Mouse (Mus musculus) layer of hippocampus, postnatal 14 days (tissue): ENCODE results near the gene Cdk10. TPM values are rescaled to one million over a fixed set of nuclear protein-coding genes. Genes with fewer than 3 reads are reported as not detected.

ENCODE experiments used
- DNase-seq, 2 experiments: peaks; one replicate each; pipeline ENCODE4 v3.0.0; 2021 to 2022; ENCODE audit warnings: low spot score in 2 of 2, mixed read lengths in 1 of 2
- total RNA-seq, 2 experiments: library from RNA; stranded (reverse); gene quantifications; 2 replicates each; pipeline ENCODE4 v1.2.3; 2021

Gene Cdk10
- total RNA-seq, 2 experiments from 2014 or later = 74.0 to 82.4 TPM

DNA sequence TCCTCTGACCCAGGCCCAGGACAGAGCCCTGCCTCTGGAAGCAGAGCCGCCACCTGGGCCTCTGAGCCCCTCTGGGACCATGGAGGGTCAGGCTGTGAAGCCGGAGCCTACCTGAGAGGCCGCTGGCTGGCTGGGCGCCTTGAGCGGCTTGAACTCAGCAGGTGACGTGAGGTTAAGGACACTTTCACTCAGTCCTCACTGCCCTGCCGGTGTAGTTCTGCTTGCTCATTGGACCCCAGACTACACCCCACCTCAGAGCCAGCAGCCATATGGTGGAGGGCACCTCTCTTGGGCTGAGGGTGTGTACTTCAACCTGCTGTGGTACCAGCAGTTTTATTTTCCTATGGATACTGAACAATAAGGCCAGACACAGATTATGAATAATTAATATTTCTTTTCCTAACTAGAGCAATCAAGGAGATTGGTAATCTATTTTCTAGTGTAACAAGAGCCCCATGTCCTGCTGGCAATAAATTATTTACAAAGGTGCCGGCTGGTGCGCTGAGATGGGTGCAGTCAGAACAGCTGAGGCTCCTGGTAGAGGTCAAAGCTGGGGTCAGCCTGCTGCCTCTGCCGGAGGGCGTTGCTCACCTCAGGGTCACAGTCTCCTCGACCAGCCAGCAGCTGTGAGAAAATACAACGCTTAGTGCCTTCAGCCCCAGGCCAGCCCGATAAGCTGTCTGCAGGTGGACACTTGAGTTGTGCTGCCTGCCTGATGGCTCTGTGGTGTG is 43.4 kb downstream of the Cdk10 start:
- no peak for DNase-seq

DNA sequence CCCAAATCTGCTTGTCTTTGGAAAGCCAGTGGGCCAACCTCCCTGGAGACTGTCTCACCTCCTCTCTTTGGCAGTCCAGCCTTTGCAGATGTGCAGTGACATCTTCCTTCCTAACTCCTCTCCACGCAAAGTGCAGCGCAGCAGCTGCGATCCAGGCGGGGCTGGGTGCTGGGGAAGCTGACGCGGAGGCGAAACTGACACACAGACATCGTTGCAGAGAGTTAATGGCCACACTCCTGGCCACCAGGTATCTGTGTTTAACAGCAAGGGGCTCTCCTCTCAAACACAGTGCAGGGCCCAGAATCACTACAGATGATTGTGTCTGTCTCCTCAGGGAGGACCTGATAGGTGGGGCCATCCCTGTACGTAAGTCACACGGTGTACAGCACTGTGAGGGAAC is 46.5 kb downstream of the Cdk10 start:
- no peak for DNase-seq

DNA sequence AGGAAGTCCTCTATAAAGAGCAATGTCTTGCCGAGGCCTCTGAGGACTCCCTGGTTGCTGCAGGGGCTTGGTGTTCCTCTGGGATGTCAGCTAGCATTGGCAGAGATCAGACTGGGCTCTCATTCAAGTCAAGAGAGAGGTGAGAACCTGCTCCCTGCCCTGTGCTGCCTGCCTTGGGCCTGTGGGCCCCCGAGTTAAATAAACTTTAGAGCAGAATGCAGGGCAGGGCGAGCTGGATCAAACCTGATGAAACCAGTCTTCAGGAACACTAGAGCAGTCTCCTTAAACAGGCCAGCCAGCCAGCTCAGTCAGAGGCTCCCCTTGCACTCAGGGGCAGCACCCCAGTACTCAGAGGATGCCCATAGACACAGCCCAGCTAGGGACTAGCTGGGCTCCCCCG is 47.3 kb downstream of the Cdk10 start:
- DNase-seq = no peak

DNA sequence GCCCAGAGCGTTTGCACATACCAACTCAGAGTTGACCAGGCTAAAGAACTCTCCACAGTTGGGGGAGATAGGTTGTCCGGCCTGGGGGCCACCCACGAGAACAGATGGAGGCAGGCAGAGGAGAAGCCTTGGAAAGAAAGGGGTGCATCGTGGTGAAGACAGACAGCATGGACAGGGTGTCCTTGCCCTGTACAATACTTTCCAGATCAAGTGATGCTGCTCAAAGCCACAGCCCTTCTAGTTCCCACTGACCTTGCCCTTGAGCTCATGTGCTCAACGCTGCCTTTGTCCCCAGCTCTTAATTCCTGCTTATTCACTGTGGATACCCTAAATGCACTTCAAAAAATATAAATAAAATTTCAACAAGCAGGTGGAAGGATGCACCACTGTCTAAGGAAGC is 49.8 kb downstream of the Cdk10 start:
- no peak for DNase-seq

DNA sequence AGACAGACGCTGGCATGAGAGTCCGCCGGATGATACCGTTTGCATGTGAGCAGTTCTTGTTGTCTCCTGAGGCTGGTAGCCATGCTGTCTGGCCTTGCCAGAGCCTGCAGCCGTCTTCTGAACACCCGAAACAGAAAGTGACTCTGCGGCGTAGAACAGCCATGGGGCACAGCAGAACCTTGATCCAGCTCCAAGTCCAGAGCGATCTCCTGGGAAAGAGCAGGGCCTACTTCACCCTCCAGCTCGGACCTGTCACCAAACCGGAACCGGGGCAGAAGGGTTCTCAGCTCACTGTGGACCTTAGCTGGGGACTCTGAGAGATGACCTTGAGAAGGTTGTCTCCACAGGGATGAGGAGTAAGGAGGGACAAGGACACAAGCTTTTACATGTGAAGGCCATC is 50.5 kb downstream of the Cdk10 start:
- DNase-seq = no peak

DNA sequence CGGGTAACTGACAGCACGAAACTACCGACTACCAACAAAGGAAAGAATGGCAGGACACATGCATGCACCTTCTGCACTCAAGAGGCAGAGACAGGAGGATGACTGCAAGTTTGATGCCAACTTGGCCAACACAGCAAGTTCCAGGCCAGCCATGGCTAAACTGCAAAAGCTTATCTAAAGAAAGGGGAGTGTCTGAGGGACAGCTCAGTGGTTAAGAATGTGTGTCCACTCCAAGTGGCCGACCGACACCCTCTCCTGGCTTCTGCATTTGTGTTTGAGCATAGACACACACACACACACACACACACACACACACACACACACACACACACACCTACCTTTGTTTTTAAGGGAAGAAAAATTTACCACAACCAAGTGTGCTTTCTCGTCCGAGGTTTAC is 53.8 kb downstream of the Cdk10 start:
- no peak for DNase-seq

DNA sequence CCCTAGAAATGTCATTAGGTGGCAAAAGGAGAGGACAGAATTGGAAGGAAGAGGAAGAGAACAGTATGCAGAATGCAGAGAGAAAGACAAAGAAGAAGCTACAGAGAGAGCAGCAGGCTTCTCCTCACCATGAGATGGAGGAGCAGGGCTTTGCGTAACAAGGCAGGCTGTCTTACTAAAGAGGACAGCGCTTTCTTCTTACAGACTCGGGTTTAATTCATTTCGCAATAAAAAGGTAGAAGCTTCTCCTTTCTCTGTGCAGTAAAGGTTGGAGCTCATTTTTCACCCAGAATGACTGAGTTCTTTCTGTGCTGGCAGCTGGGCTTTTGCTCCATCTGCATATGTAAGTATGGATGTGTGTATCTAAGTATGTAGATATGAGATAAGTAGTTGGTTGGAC is 55.2 kb downstream of the Cdk10 start:
- DNase-seq = no peak

DNA sequence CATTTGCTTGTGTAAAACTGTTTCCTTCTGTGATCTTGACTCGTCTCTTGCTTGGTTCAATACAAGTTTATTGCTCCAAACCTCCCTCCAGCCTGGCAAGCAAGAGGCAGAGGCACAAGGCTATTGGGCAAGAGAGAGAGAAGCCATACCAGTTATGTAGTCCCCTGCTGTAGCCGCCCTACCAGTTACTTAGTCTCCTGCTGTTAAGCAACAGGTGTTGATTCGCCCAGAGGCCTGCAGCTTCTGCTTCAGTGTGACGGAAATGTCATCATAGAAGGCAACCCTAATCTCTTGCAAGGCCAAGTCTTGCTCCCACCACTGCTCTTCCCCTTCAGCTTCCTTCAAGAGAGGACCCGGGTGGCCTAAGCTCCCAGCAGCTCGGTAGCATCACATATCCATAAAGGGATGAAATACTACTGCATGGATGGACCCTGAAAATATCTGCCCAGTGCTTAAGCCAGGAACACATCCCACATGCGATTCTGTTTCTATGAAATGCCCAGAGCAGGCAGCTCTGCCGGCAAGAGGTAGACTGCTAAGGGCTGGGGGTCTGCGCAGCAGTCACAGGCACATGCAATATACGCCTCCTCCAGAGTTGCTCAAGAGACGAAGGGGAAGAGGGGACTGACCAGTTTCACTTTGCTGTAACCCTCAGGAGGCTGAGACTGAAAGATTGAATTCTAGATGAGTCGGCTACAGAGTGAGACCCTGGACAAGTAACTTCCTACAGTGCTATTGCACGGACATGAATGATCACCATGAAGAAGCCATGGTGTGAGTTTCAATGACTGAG is 55.9 kb downstream of the Cdk10 start:
- DNase-seq = no peak

Other genes starting within 250 kb of the Cdk10 start
- gene Ankrd11, start 182.6 kb upstream of the Cdk10 start, total RNA-seq = 100 to 1,000 TPM; 152 to 159 TPM
- 10 to 100 TPM; 64.7 to 81.9 TPM for gene Spg7, start 161.9 kb upstream of the Cdk10 start, total RNA-seq
- 100 to 1,000 TPM; 390 to 435 TPM for gene Rpl13, start 122.5 kb upstream of the Cdk10 start, total RNA-seq
- 100 to 1,000 TPM; 319 to 359 TPM for gene Cpne7, start 107.5 kb upstream of the Cdk10 start, total RNA-seq
- 1 to 10 TPM; 2.2 to 2.9 TPM for gene Sult5a1, start 66.5 kb upstream of the Cdk10 start, total RNA-seq
- under 1 TPM; 0.50 to 0.71 TPM for gene Dpep1, start 38.6 kb upstream of the Cdk10 start, total RNA-seq
- gene Chmp1a, start 12.1 kb upstream of the Cdk10 start, total RNA-seq = 100 to 1,000 TPM; 114 to 131 TPM
- 10 to 100 TPM in 1 of 2 experiments, 1 to 10 TPM in 1; 9.5 to 10.6 TPM for gene Spata33, start 12.0 kb upstream of the Cdk10 start, total RNA-seq
- gene Spata2l, start 11.4 kb downstream of the Cdk10 start, total RNA-seq = 100 to 1,000 TPM; 106 to 111 TPM
- gene Zfp276, start 29.4 kb downstream of the Cdk10 start, total RNA-seq = 10 to 100 TPM; 22.4 to 23.3 TPM
- gene Vps9d1, start 29.5 kb downstream of the Cdk10 start, total RNA-seq = 10 to 100 TPM; 56.3 to 58.0 TPM
- gene Fanca, start 93.7 kb downstream of the Cdk10 start, total RNA-seq = 1 to 10 TPM; 2.6 to 5.3 TPM
- 10 to 100 TPM; 15.4 to 15.6 TPM for gene Spire2, start 107.9 kb downstream of the Cdk10 start, total RNA-seq
- gene Tcf25, start 148.9 kb downstream of the Cdk10 start, total RNA-seq = 100 to 1,000 TPM; 490 to 516 TPM
- gene Mc1r, start 182.3 kb downstream of the Cdk10 start, total RNA-seq = under 1 TPM in 1 of 2 experiments, not detected in 1; 0.10 TPM
- 100 to 1,000 TPM; 559 to 591 TPM for gene Tubb3, start 186.6 kb downstream of the Cdk10 start, total RNA-seq
- gene Def8, start 198.7 kb downstream of the Cdk10 start, total RNA-seq = 10 to 100 TPM; 72.0 to 78.2 TPM